Mouse (Mus musculus) liver, embryonic 11.5 days (tissue): ENCODE data around the gene Trappc5. TPM values are rescaled to one million over a fixed set of nuclear protein-coding genes. Genes with fewer than 3 reads are reported as not detected.
A peak's percentile ranks its signal among the peaks of the same experiment; 100 is the strongest.

ENCODE experiments used
- ATAC-seq: fragments of 200-750 bp; cut with Nextera tagmentation; replicated peaks from 2 replicates; pipeline ENCODE4 v1.8.0; 2017; ENCODE audit warnings: moderate number of reproducible peaks, mild to moderate bottlenecking, moderate TSS enrichment, moderate library complexity; ENCODE audit not compliant: low FRiP score
- DNase-seq: peaks from one replicate; pipeline ENCODE4 v3.0.0-alpha.2; 2017; ENCODE audit warnings: low spot score
- H3K27ac ChIP-seq: fragments of 300-500 bp; sonication (generic); 2 replicates; pipeline ENCODE4 v1.5.1; 2014; ENCODE audit warnings: mild to moderate bottlenecking, low read depth, low read length, control low read depth
- H3K27me3 ChIP-seq: fragments of 300-500 bp; sonication (generic); replicated peaks from 2 replicates; pipeline ENCODE4 v1.6.1; 2014; ENCODE audit warnings: low read length, mixed read lengths; ENCODE audit not compliant: control insufficient read depth, insufficient read depth
- H3K36me3 ChIP-seq: fragments of 300-500 bp; sonication (generic); 2 replicates; pipeline ENCODE4 v1.6.1; 2014; ENCODE audit warnings: mild to moderate bottlenecking, low read length, moderate library complexity, mixed read lengths; ENCODE audit not compliant: control insufficient read depth, insufficient read depth
- H3K4me1 ChIP-seq: fragments of 300-500 bp; sonication (generic); replicated peaks from 2 replicates; pipeline ENCODE4 v1.6.1; 2014; ENCODE audit warnings: low read length, mixed read lengths; ENCODE audit not compliant: control insufficient read depth, insufficient read depth
- H3K4me2 ChIP-seq: fragments of 300-500 bp; sonication (generic); 2 replicates; pipeline ENCODE4 v1.6.1; 2014; ENCODE audit warnings: mild to moderate bottlenecking, control low read depth, moderate library complexity
- H3K4me3 ChIP-seq: fragments of 300-500 bp; sonication (generic); 2 replicates; pipeline ENCODE4 v1.5.1; 2014; ENCODE audit warnings: low read depth, low read length, control low read depth
- H3K9ac ChIP-seq: fragments of 300-500 bp; sonication (generic); 2 replicates; pipeline ENCODE4 v1.6.1; 2014; ENCODE audit warnings: low read depth, low read length, control low read depth
- H3K9me3 ChIP-seq: fragments of 300-500 bp; sonication (generic); 2 replicates; pipeline ENCODE4 v1.6.1; 2016; ENCODE audit warnings: low read length, inconsistent platforms, mixed read lengths; ENCODE audit not compliant: control insufficient read depth
- WGBS: fragments of 180-500 bp; shearing (Covaris S2); extraction: QIAGEN DNeasy Blood & Tissue Kit; methylation state at CpG from one replicate; pipeline ENCODE4 v1.1.7; 2014; 5-methylcytosine and 5-hydroxymethylcytosine counted together
- polyA plus RNA-seq: library from polyadenylated mRNA; unstranded; fragments of >200 nt; fragmentation: Nextera tagmentation; extraction: Ambion mirVana; gene quantifications from 2 replicates; pipeline ENCODE4 v1.2.1, GENCODE M21; 2014

The Trappc5 gene
- polyA plus RNA-seq, 1 experiment from 2014 or later = 31.6 TPM

DNA sequence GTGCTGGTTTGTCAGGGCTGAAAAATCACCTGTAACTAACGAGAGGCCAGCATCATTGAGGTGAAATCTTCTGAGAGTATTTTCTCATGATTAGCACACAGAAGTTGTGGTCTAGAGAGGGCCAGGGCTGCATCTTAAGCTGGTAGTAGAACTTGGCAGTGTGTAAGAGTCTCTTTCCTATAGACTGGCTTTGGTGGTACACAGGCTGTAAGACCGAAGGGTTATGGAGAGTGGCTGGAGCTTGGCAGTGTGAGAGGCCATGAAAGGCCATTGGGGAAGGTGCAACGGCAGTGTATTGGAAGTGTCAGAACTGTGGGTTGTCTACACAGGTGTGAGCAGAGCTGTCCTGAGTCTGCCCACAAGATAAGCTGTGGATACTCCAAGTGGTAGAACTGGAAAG lies 34.2 kb downstream of the Trappc5 start:
- WGBS = 69% methylated on average over 3 of the region's 3 CpGs
- Histone ChIP-seq H3K27me3 (no peaks in the 10 kb centered on the region), H3K4me3 (no peak overlapping the region), H3K4me1 (peaks cover 5% of the 10 kb centered on the region; the same call in 1 of the 2 replicates), H3K27ac (no peak overlapping the region), H3K36me3 (no peaks in the 10 kb centered on the region), H3K4me2 (no peak overlapping the region), H3K9ac (no peak overlapping the region), H3K9me3 (no peaks in the 10 kb centered on the region)
- ATAC-seq = no peak
- DNase-seq = no peak

DNA sequence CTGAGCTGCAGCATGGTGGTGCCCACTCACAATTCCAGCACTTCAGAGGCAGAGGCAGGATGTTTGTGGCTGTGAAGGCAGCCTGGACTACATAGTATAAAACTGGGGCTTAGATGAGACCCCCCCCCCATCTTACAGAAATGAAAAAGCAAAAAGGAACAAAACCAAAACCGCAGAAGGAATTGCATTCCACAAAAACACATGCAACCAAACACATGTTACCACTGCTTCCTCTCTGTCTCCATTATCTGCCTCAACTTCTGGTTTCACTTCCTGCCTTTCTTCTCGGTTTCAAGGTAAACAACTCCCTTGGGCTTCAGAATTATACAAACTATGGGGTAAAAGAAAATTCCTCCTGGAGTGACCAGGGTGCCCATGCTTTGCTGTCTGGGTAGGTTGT lies 35.5 kb downstream of the Trappc5 start:
- no peaks in the 10 kb centered on the region for H3K9me3 ChIP-seq
- H3K27ac ChIP-seq = no peak overlapping the region
- no peaks in the 10 kb centered on the region for H3K27me3 ChIP-seq
- 26% methylated on average over 2 of the region's 2 CpGs for WGBS
- no peak; the same call in 1 of the 2 replicates for ATAC-seq
- H3K9ac ChIP-seq = no peak overlapping the region
- no peak for DNase-seq
- no peak overlapping the region for H3K4me2 ChIP-seq
- peaks cover 5% of the 10 kb centered on the region; the same call in 1 of the 2 replicates for H3K4me1 ChIP-seq
- no peaks in the 10 kb centered on the region for H3K36me3 ChIP-seq
- no peak overlapping the region for H3K4me3 ChIP-seq

DNA sequence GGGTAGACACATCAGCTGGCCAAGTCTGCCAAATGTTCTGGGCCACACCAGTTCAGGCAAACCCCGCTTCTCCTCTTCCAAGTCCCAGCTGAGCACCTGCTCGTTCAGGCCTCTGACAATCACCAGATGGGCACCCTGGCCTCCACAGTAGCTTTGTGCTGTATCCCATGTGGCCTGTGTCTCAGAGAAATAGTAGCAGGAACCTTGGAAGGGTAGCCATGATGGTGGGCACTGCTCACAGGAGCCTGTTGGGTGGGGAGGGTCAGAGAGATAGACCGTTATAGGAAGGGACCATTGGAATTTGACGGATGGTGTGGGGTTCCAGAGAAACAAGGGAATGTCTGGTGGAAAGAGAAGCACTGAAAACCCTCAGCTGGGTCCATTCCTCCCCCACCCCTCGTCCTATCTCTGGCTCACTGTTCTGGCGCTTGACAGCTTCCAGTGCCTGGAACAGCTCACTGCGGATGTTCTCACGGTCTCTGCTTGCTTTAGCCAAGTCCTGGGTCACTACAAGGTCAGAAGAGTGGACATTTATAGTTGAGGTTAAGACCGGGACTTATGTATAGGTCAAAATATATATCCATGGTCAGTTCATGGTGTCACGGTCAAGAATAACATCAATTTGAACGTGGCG lies 41.3 kb downstream of the Trappc5 start:
- WGBS = 73% methylated on average over 12 of the region's 12 CpGs

DNA sequence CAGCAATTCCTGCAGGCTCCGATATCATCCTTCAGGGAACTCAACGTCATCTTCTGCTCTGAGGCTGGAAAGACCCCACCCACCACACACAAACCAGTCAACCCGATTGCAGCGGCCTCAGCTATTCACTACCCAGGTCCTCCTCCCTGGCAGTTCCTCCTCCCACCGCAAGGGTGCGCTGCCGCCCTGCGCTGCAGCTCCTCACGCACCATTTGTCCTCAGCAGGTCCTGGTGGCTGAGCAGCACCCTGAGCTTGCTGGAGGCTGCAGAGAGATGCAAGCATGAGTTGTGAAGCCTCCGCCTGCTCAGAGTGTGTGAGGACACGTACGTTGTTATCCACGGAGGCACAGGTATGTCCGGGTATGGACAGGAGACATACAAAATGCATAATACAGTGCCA lies 42.5 kb downstream of the Trappc5 start:
- Histone ChIP-seq H3K4me2 (no peak overlapping the region), H3K9ac (no peak overlapping the region), H3K27me3 (no peaks in the 10 kb centered on the region), H3K4me1 (no peaks in the 10 kb centered on the region), H3K4me3 (no peak overlapping the region), H3K36me3 (no peaks in the 10 kb centered on the region), H3K27ac (no peak overlapping the region), H3K9me3 (no peaks in the 10 kb centered on the region)
- 12% methylated on average over 14 of the region's 14 CpGs for WGBS
- DNase-seq = peak; percentile 73
- peak; percentile 79 for ATAC-seq

More for the DNA sequence above, 41.3 kb downstream of the Trappc5 start:
- no peak overlapping the region for H3K9ac ChIP-seq
- H3K27me3 ChIP-seq = no peaks in the 10 kb centered on the region
- H3K27ac ChIP-seq = no peak overlapping the region
- H3K4me3 ChIP-seq = no peak overlapping the region
- no peaks in the 10 kb centered on the region for H3K4me1 ChIP-seq
- no peaks in the 10 kb centered on the region for H3K36me3 ChIP-seq
- no peak for ATAC-seq
- DNase-seq = no peak
- no peaks in the 10 kb centered on the region for H3K9me3 ChIP-seq
- no peak overlapping the region for H3K4me2 ChIP-seq

DNA sequence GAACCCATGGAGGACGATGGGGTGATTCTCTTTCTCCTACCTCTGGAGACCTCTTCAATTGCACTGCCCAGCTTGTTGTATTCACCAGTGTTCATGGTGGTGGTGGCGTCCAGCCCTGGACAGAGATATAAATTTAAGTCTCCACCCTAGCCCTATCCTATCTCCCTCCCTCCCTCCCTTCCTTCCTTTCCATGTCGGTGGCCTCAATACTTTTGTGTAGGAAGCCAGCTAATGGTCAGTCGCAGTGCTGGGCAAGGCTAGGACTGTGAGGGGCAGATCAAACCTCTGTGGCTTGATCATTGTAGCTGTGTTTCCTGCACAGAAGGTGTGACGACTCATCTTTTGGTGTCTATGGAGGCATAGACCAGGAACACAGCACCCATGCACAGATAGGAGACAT lies 44.5 kb downstream of the Trappc5 start, which contains the start of gene Clec4g:
TSS of gene Clec4g (minus strand) at position 101 of the 400 bp plus-strand sequence.
- Histone ChIP-seq H3K36me3 (no peaks in the 10 kb centered on the region), H3K4me2 (no peak within 1 kb of the TSS), H3K27me3 (no peaks in the 10 kb centered on the region), H3K27ac (no peak within 1 kb of the TSS), H3K4me1 (no peaks in the 10 kb centered on the region), H3K9ac (no peak within 1 kb of the TSS), H3K4me3 (no peak within 1 kb of the TSS), H3K9me3 (no peaks in the 10 kb centered on the region)
- ATAC-seq = no peak
- DNase-seq = no peak
- 52% methylated on average over 5 of the region's 5 CpGs for WGBS

DNA sequence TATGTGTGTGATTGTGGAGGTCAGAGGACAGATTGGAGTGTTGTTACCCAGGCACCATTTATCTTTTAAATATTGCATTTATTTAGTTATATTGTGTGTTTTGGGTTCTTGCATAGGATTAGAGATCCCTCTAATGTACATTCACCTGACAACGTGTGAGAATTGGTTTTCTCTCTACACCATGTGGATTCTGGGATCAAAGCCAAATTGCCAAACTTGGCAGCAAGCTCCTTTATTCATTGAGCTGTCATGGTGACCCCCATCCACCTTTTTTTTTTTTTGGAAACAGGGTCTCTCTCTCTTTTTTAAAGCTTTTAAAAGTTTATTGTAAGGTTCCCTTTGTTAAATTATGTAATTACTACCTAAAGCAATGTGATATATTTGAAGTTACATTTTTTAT lies 44.9 kb downstream of the Trappc5 start:
- H3K4me1 ChIP-seq = no peaks in the 10 kb centered on the region
- H3K9me3 ChIP-seq = no peaks in the 10 kb centered on the region
- WGBS = 52% methylated on average over 1 of the region's 1 CpGs
- no peak for DNase-seq
- ATAC-seq = no peak
- no peak overlapping the region for H3K9ac ChIP-seq
- H3K4me3 ChIP-seq = no peak overlapping the region
- no peak overlapping the region for H3K27ac ChIP-seq
- no peaks in the 10 kb centered on the region for H3K36me3 ChIP-seq
- no peaks in the 10 kb centered on the region for H3K27me3 ChIP-seq
- no peak overlapping the region for H3K4me2 ChIP-seq

Other genes with a start within 250 kb of the Trappc5 start
- gene Pex11g, start 208.6 kb upstream of the Trappc5 start, polyA plus RNA-seq = 3.4 and 4.3 TPM in 2 replicates
- not detected in 2 replicates for gene Tex45, start 205.4 kb upstream of the Trappc5 start, polyA plus RNA-seq
- gene Zfp358, start 183.2 kb upstream of the Trappc5 start, polyA plus RNA-seq = 8.7 and 8.9 TPM in 2 replicates
- 36.2 and 39.8 TPM in 2 replicates for gene Mcoln1, start 175.8 kb upstream of the Trappc5 start, polyA plus RNA-seq
- 17.8 and 22.9 TPM in 2 replicates for gene Pnpla6, start 160.9 kb upstream of the Trappc5 start, polyA plus RNA-seq
- 3.0 and 4.9 TPM in 2 replicates for gene C330021F23Rik, start 108.3 kb upstream of the Trappc5 start, polyA plus RNA-seq
- 3.5 and 3.9 TPM in 2 replicates for gene Camsap3, start 89.0 kb upstream of the Trappc5 start, polyA plus RNA-seq
- gene Xab2, start 55.0 kb upstream of the Trappc5 start, polyA plus RNA-seq = 60.5 and 66.8 TPM in 2 replicates
- gene Pet100, start 54.8 kb upstream of the Trappc5 start, polyA plus RNA-seq = 102 and 111 TPM in 2 replicates
- 0.40 TPM in 1 of 2 replicates, not detected in the other for gene Pcp2, start 50.8 kb upstream of the Trappc5 start, polyA plus RNA-seq
- gene Stxbp2, start 45.3 kb upstream of the Trappc5 start, polyA plus RNA-seq = 97.5 and 105 TPM in 2 replicates
- 0.29 and 0.40 TPM in 2 replicates for gene Retn, start 20.5 kb upstream of the Trappc5 start, polyA plus RNA-seq
- 0.52 and 1.0 TPM in 2 replicates for gene Mcemp1, start 10.5 kb upstream of the Trappc5 start, polyA plus RNA-seq
- 7.3 and 11.4 TPM in 2 replicates for gene Fcor, start 3.9 kb upstream of the Trappc5 start, polyA plus RNA-seq
- gene Fcer2a, start 17.9 kb downstream of the Trappc5 start, polyA plus RNA-seq = 0.10 TPM in 1 of 2 replicates, not detected in the other
- 0.92 and 1.8 TPM in 2 replicates for gene Clec4g, start 44.4 kb downstream of the Trappc5 start, polyA plus RNA-seq
- 0.23 TPM in 1 of 2 replicates, not detected in the other for gene Cd209a, start 72.7 kb downstream of the Trappc5 start, polyA plus RNA-seq
- gene Cd209e, start 178.0 kb downstream of the Trappc5 start, polyA plus RNA-seq = not detected in 2 replicates
- gene Cd209d, start 202.3 kb downstream of the Trappc5 start, polyA plus RNA-seq = not detected in 2 replicates